8 mouse cellular contexts compared by ENCODE assay signal in genomic region chr2:21964027-21964605, GRCm38 (mm10).
DNase-seq lines count a peak whose midpoint lies in the region; ATAC-seq and TF ChIP-seq lines count a peak whose summit lies in the region.

No protein-coding gene starts in this region.

- H3K9ac ChIP-seq in embryonic facial prominence, embryonic 14.5 days (ENCODE audit: low read depth, low read length) = no peak overlapping the region
- no peak overlapping the region for H3K9ac ChIP-seq in intestine, embryonic 16.5 days (ENCODE audit: low read depth, low read length)
- H3K9ac ChIP-seq in midbrain, postnatal 0 days (replicated peaks; ENCODE audit: low read length, poor library complexity, severe bottlenecking) = 0 out of 2 replicates have a peak overlapping the region, but pooled peaks have one; percentile 42

- no peak overlapping the region for H3K4me3 ChIP-seq in embryonic facial prominence, embryonic 14.5 days (ENCODE audit: low read depth, low read length)
- no peak overlapping the region for H3K4me3 ChIP-seq in intestine, embryonic 16.5 days (ENCODE audit: low read length)
- peak overlapping the region; percentile 11; the same call in 1 of the 2 replicates for H3K4me3 ChIP-seq in midbrain, postnatal 0 days (ENCODE audit: low read depth, low read length)

- no peaks in the 10 kb centered on the region for H3K27me3 ChIP-seq in embryonic facial prominence, embryonic 14.5 days (replicated peaks; ENCODE audit: control insufficient read depth, insufficient read depth, low read length)
- no peaks in the 10 kb centered on the region for H3K27me3 ChIP-seq in intestine, embryonic 16.5 days (replicated peaks; ENCODE audit: control insufficient read depth, insufficient read depth, low read length)
- H3K27me3 ChIP-seq in midbrain, postnatal 0 days (ENCODE audit: insufficient read depth, low read length) = no peaks in the 10 kb centered on the region

- TF ChIP-seq CTCF in midbrain, postnatal 0 days (IDR thresholded peaks at IDR 0.05) = peak; percentile 39

- no peaks in the 10 kb centered on the region for H3K36me3 ChIP-seq in embryonic facial prominence, embryonic 14.5 days (ENCODE audit: control insufficient read depth, insufficient read depth, low read length)
- no peaks in the 10 kb centered on the region for H3K36me3 ChIP-seq in intestine, embryonic 16.5 days (ENCODE audit: control insufficient read depth, insufficient read depth, low read length)
- H3K36me3 ChIP-seq in midbrain, postnatal 0 days (ENCODE audit: insufficient read depth, low read length) = no peaks in the 10 kb centered on the region

- H3K4me1 ChIP-seq in embryonic facial prominence, embryonic 14.5 days (ENCODE audit: control insufficient read depth, insufficient read depth, low read length) = 0 out of 2 replicates have a peak, but pooled peaks cover 5% of the 10 kb centered on the region
- no peaks in the 10 kb centered on the region for H3K4me1 ChIP-seq in intestine, embryonic 16.5 days (ENCODE audit: control insufficient read depth, insufficient read depth, low read length)
- peaks cover 3% of the 10 kb centered on the region; the same call in 1 of the 2 replicates for H3K4me1 ChIP-seq in midbrain, postnatal 0 days (ENCODE audit: insufficient read depth, low read length)

- peak; percentile 21 for DNase-seq in CD4-positive, CD25-positive, alpha-beta regulatory T cell, adult 2 months (ENCODE audit: low read depth, low spot score)
- DNase-seq in 416B (ENCODE audit: low read depth) = peak; percentile 88
- peak; percentile 69 for DNase-seq in embryonic facial prominence, embryonic 14.5 days (ENCODE audit: low spot score)
- DNase-seq in midbrain, postnatal 0 days (ENCODE audit: low spot score) = peak; percentile 93
- DNase-seq in thymus, postnatal 36 days = no peak
- no peak for DNase-seq in right cerebral cortex, adult 2 months (ENCODE audit: low spot score in 2 of 2)

- peak overlapping the region; percentile 13 for H3K4me2 ChIP-seq in embryonic facial prominence, embryonic 14.5 days (ENCODE audit: low read depth, low read length)
- no peak overlapping the region for H3K4me2 ChIP-seq in intestine, embryonic 16.5 days (ENCODE audit: low read depth, low read length)
- peak overlapping the region; percentile 41 for H3K4me2 ChIP-seq in midbrain, postnatal 0 days (ENCODE audit: low read depth, low read length, poor library complexity, severe bottlenecking)

- no peak overlapping the region for H3K27ac ChIP-seq in embryonic facial prominence, embryonic 14.5 days (replicated peaks; ENCODE audit: low read depth, low read length)
- no peak overlapping the region for H3K27ac ChIP-seq in intestine, embryonic 16.5 days (ENCODE audit: low read length)
- peak overlapping the region; percentile 65 for H3K27ac ChIP-seq in midbrain, postnatal 0 days (ENCODE audit: low read depth, low read length)

- H3K9me3 ChIP-seq in embryonic facial prominence, embryonic 14.5 days (ENCODE audit: control insufficient read depth, low read length) = no peaks in the 10 kb centered on the region
- H3K9me3 ChIP-seq in intestine, embryonic 16.5 days (ENCODE audit: control insufficient read depth, low read length) = no peaks in the 10 kb centered on the region
- no peaks in the 10 kb centered on the region for H3K9me3 ChIP-seq in midbrain, postnatal 0 days (ENCODE audit: low read length)

- ATAC-seq in CD4-positive, CD25-positive, alpha-beta regulatory T cell, adult 4 months = no peak
- ATAC-seq in embryonic facial prominence, embryonic 14.5 days (ENCODE audit: low read depth) = peak; percentile 80
- peak; percentile 66 for ATAC-seq in intestine, embryonic 16.5 days
- peak; percentile 92 for ATAC-seq in midbrain, postnatal 0 days (ENCODE audit: low FRiP score)

- 2% methylated on average over 10 of the region's 10 CpGs for WGBS in embryonic facial prominence, embryonic 14.5 days
- 2% methylated on average over 10 of the region's 10 CpGs for WGBS in intestine, embryonic 16.5 days
- under 1% methylated on average over 10 of the region's 10 CpGs for WGBS in midbrain, postnatal 0 days

Comparison
In these comparisons a context has a peak if more than half of its experiments do, and no peak if none do; other contexts are left out.
1. DNase-seq: peak in CD4-positive, CD25-positive, alpha-beta regulatory T cell, adult 2 months (single experiment), 416B (single experiment), embryonic facial prominence, embryonic 14.5 days (single experiment) and midbrain, postnatal 0 days (single experiment); none in thymus, postnatal 36 days (0 of 2) and right cerebral cortex, adult 2 months (0 of 2).